13 mouse cellular contexts compared by ENCODE assay signal in genomic region chr3:153906136-153906871, GRCm38 (mm10). TPM values are rescaled to one million over a fixed set of nuclear protein-coding genes. Genes with fewer than 3 reads are reported as not detected.
DNase-seq lines count a peak whose midpoint lies in the region; ATAC-seq lines count a peak whose summit lies in the region.
"Had no signal": no experiment of that assay in that cellular context is flagged by ENCODE, and none has a peak within 500 bp of the region (broad histone marks: within the 10 kb centered on the region; RNA-seq: fewer than 3 reads in every experiment).

Msh4 (minus strand) TSS chr3:153906138.

- no peaks in the 10 kb centered on the region for H3K9me3 ChIP-seq in heart, embryonic 16.5 days (replicated peaks; ENCODE audit: control insufficient read depth, low read length)
- H3K9me3 ChIP-seq in midbrain, embryonic 11.5 days (ENCODE audit: control insufficient read depth, low read length), result no peaks in the 10 kb centered on the region
- no peaks in the 10 kb centered on the region for H3K9me3 ChIP-seq in midbrain, embryonic 16.5 days (replicated peaks; ENCODE audit: control insufficient read depth, low read length, poor library complexity, severe bottlenecking)
- H3K9me3 ChIP-seq in embryonic facial prominence, embryonic 13.5 days, result no peaks in the 10 kb centered on the region

- no peak within 1 kb of the TSS for H3K9ac ChIP-seq in heart, embryonic 16.5 days (ENCODE audit: low read length)
- no peak within 1 kb of the TSS for H3K9ac ChIP-seq in midbrain, embryonic 11.5 days (ENCODE audit: low read length)
- no peak within 1 kb of the TSS for H3K9ac ChIP-seq in midbrain, embryonic 16.5 days (ENCODE audit: low read depth, low read length)
- no peak within 1 kb of the TSS for H3K9ac ChIP-seq in embryonic facial prominence, embryonic 13.5 days

- H3K4me3 ChIP-seq in heart, embryonic 16.5 days (ENCODE audit: low read length), result no peak within 1 kb of the TSS
- no peak within 1 kb of the TSS for H3K4me3 ChIP-seq in midbrain, embryonic 11.5 days (ENCODE audit: low read depth, low read length)
- H3K4me3 ChIP-seq in midbrain, embryonic 16.5 days (ENCODE audit: low read depth, low read length), result no peak within 1 kb of the TSS
- no peak within 1 kb of the TSS for H3K4me3 ChIP-seq in embryonic facial prominence, embryonic 13.5 days

- H3K36me3 ChIP-seq in heart, embryonic 16.5 days (ENCODE audit: control insufficient read depth, insufficient read depth), result peaks cover 66% of the 10 kb centered on the region
- peaks cover 54% of the 10 kb centered on the region for H3K36me3 ChIP-seq in midbrain, embryonic 11.5 days (ENCODE audit: control insufficient read depth, insufficient read depth, low read length)
- H3K36me3 ChIP-seq in midbrain, embryonic 16.5 days (ENCODE audit: control insufficient read depth, insufficient read depth, low read length), result peaks cover 45% of the 10 kb centered on the region
- peaks cover 82% of the 10 kb centered on the region for H3K36me3 ChIP-seq in embryonic facial prominence, embryonic 13.5 days

- no peaks in the 10 kb centered on the region for H3K27me3 ChIP-seq in heart, embryonic 16.5 days (ENCODE audit: control insufficient read depth, insufficient read depth, low read length)
- H3K27me3 ChIP-seq in midbrain, embryonic 11.5 days (ENCODE audit: control insufficient read depth, insufficient read depth, low read length), result no peaks in the 10 kb centered on the region
- H3K27me3 ChIP-seq in midbrain, embryonic 16.5 days (ENCODE audit: control insufficient read depth, insufficient read depth, low read depth, low read length), result no peaks in the 10 kb centered on the region
- no peaks in the 10 kb centered on the region for H3K27me3 ChIP-seq in embryonic facial prominence, embryonic 13.5 days

- peak; percentile 28; the same call in 1 of the 2 replicates for ATAC-seq in heart, embryonic 16.5 days (replicated peaks; ENCODE audit: extremely low read depth, insufficient read depth, low FRiP score)
- ATAC-seq in midbrain, embryonic 11.5 days (ENCODE audit: low FRiP score), result peak; percentile 17; the same call in 1 of the 2 replicates
- ATAC-seq in midbrain, embryonic 16.5 days, result no peak
- 0 out of 2 replicates have a peak, but pooled peaks have one; percentile 12 for ATAC-seq in embryonic facial prominence, embryonic 13.5 days (ENCODE audit: insufficient number of reproducible peaks, insufficient read depth, low FRiP score, low TSS enrichment, low read depth)
- peak; percentile 5 for ATAC-seq in megakaryocyte-erythroid progenitor cell, adult 5-6 weeks (replicated peaks; ENCODE audit: low FRiP score, low TSS enrichment, poor library complexity, severe bottlenecking)

- H3K4me1 ChIP-seq in heart, embryonic 16.5 days (ENCODE audit: control insufficient read depth, insufficient read depth, low read length), result peaks cover 40% of the 10 kb centered on the region
- peaks cover 17% of the 10 kb centered on the region for H3K4me1 ChIP-seq in midbrain, embryonic 11.5 days (ENCODE audit: control insufficient read depth, insufficient read depth, low read length)
- peaks cover 17% of the 10 kb centered on the region for H3K4me1 ChIP-seq in midbrain, embryonic 16.5 days (ENCODE audit: control insufficient read depth, insufficient read depth, low read length)
- H3K4me1 ChIP-seq in embryonic facial prominence, embryonic 13.5 days, result peaks cover 33% of the 10 kb centered on the region

- H3K27ac ChIP-seq in heart, embryonic 16.5 days (ENCODE audit: low read length), result no peak within 1 kb of the TSS
- no peak within 1 kb of the TSS for H3K27ac ChIP-seq in midbrain, embryonic 11.5 days (ENCODE audit: low read depth, low read length)
- H3K27ac ChIP-seq in midbrain, embryonic 16.5 days (ENCODE audit: low read length), result no peak within 1 kb of the TSS
- H3K27ac ChIP-seq in embryonic facial prominence, embryonic 13.5 days, result no peak within 1 kb of the TSS

- DNase-seq in heart, adult 11 months, result no peak
- DNase-seq in midbrain, embryonic 11.5 days (ENCODE audit: low spot score, missing footprints), result no peak
- DNase-seq in layer of hippocampus, postnatal 36 days, result no peak
- DNase-seq in embryo, embryonic 11 days, result no peak
- DNase-seq: left cerebral cortex, postnatal 4 days; lung, postnatal 14 days; retina, postnatal 1 day; thymus, postnatal 25 days had no signal

- 79% methylated on average over 9 of the region's 9 CpGs for whole genome bisulfite sequencing in heart, embryonic 16.5 days
- 87% methylated on average over 9 of the region's 9 CpGs for WGBS in midbrain, embryonic 11.5 days
- WGBS in midbrain, embryonic 16.5 days, result 85% methylated on average over 9 of the region's 9 CpGs
- 82% methylated on average over 9 of the region's 9 CpGs for WGBS in embryonic facial prominence, embryonic 13.5 days

- H3K4me2 ChIP-seq in heart, embryonic 16.5 days (ENCODE audit: low read depth, low read length), result no peak within 1 kb of the TSS
- H3K4me2 ChIP-seq in midbrain, embryonic 11.5 days, result no peak within 1 kb of the TSS
- H3K4me2 ChIP-seq in midbrain, embryonic 16.5 days (ENCODE audit: low read length), result no peak within 1 kb of the TSS
- no peak within 1 kb of the TSS for H3K4me2 ChIP-seq in embryonic facial prominence, embryonic 13.5 days

RNA-seq across cellular contexts. Expression of gene Msh4, which starts in this region (rescaled TPM):
- polyA plus RNA-seq in heart, embryonic 16.5 days (2015; fragmentation: Nextera tagmentation; extraction: Ambion mirVana), result 0.12 TPM in 2 replicates
- polyA plus RNA-seq in midbrain, embryonic 11.5 days (2014; fragmentation: Nextera tagmentation; extraction: Ambion mirVana), result 0.12 TPM in 1 of 2 replicates, not detected in the other
- polyA plus RNA-seq in midbrain, embryonic 16.5 days (2015; fragmentation: Nextera tagmentation; extraction: Ambion mirVana), result 0.15 and 0.32 TPM in 2 replicates
- 0.10 and 0.18 TPM in 2 replicates for polyA plus RNA-seq in embryonic facial prominence, embryonic 13.5 days (2015; fragmentation: Nextera tagmentation; extraction: Ambion mirVana)
- 0.17 and 0.49 TPM in 2 replicates for total RNA-seq in megakaryocyte-erythroid progenitor cell, adult 5-6 weeks (2014; fragmentation: Nextera tagmentation)
- not detected in 2 replicates for total RNA-seq in megakaryocyte-erythroid progenitor cell, adult 5-6 weeks (2017)
- under 1 TPM; 0.17 to 0.30 TPM for total RNA-seq in layer of hippocampus, postnatal 36 days (2021)
- total RNA-seq: adrenal gland, adult 18-20 months had no signal

Comparison
In these comparisons a context has a peak if more than half of its experiments do, and no peak if none do; other contexts are left out.
1. Peak in ATAC-seq in heart, embryonic 16.5 days; RNA of the gene not detected or under 1 TPM.
2. Peak in ATAC-seq in midbrain, embryonic 11.5 days; RNA of the gene not detected or under 1 TPM.
3. Peak in ATAC-seq in embryonic facial prominence, embryonic 13.5 days; RNA of the gene not detected or under 1 TPM.
4. Peak in ATAC-seq in megakaryocyte-erythroid progenitor cell, adult 5-6 weeks; RNA of the gene not detected or under 1 TPM.